Mouse (Mus musculus): ENCODE results near the gene Drc7. TPM values are rescaled to one million over a fixed set of nuclear protein-coding genes. Genes with fewer than 3 reads are reported as not detected.

Drc7 gene
- total RNA-seq, 1 experiment from 2014 or later = not detected

Other genes starting within 250 kb of the Drc7 start
- gene Ccl17, start 244.7 kb upstream of the Drc7 start, total RNA-seq (2021) = 1.1 TPM in 1 of 2 replicates, not detected in the other
- gene Coq9, start 216.8 kb upstream of the Drc7 start, total RNA-seq (2021) = 269 and 282 TPM in 2 replicates
- gene Ciapin1, start 216.7 kb upstream of the Drc7 start, total RNA-seq (2021) = 107 and 122 TPM in 2 replicates
- gene Polr2c, start 197.7 kb upstream of the Drc7 start, total RNA-seq (2021) = 58.3 and 65.8 TPM in 2 replicates
- gene Dok4, start 178.8 kb upstream of the Drc7 start, total RNA-seq (2021) = 19.7 and 20.7 TPM in 2 replicates
- gene Ccdc102a, start 137.0 kb upstream of the Drc7 start, total RNA-seq (2021) = 8.1 and 10.1 TPM in 2 replicates
- gene Adgrg5, start 131.4 kb upstream of the Drc7 start, total RNA-seq (2021) = 0.26 and 1.6 TPM in 2 replicates
- gene Adgrg1, start 80.4 kb upstream of the Drc7 start, total RNA-seq (2021) = 35.5 and 54.3 TPM in 2 replicates
- gene Adgrg3, start 37.4 kb upstream of the Drc7 start, total RNA-seq (2021) = 4.0 and 4.2 TPM in 2 replicates
- gene Katnb1, start 26.1 kb downstream of the Drc7 start, total RNA-seq (2021) = 8.3 and 12.0 TPM in 2 replicates
- gene Kifc3, start 147.7 kb downstream of the Drc7 start, total RNA-seq (2021) = 94.1 and 104 TPM in 2 replicates